Mouse (Mus musculus) stomach, postnatal 0 days (tissue): ENCODE data around the gene Arhgdib.

Source experiments
- CTCF ChIP-seq: IDR thresholded peaks from 2 replicates; pipeline ENCODE4 v1.5.1; 2016; ENCODE audit warnings: antibody characterized with exemption, low read depth, mild to moderate bottlenecking, moderate library complexity
- EP300 ChIP-seq: optimal IDR thresholded peaks from 2 replicates; pipeline ENCODE3; 2016; ENCODE audit warnings: antibody characterized with exemption

- TF ChIP-seq CTCF = no peak
- no peak for TF ChIP-seq EP300
Observed at GRCm38 (mm10) chr6:136925049-136925448, 16.6 kb downstream of the Arhgdib start.
